In the genomic region with DNA sequence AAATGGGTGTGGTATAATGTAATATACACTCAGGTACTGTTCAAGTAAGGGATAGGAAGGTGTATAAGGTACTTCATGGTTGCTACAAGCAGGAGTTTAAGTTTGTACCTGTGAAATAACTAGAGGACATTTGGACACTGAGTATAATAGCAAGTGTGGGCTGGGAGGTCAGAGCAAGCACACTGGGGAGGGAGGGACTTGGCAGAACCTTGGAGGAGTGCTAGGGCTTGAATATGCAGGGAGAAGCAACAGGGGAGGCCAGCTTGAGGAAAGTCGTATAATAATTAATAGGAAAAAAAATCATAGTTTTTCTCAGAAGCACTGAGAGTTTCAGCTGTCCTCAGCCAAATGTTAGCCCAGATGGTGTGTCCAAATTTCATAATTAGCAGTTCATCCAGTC, we compare ENCODE assay signal across 17 mouse cellular contexts.
A peak's percentile ranks its signal among the peaks of the same experiment; 100 is the strongest.
DNase-seq lines count a peak whose midpoint lies in the region; ATAC-seq and TF ChIP-seq lines count a peak whose summit lies in the region.
"Had no signal": no experiment of that assay in that cellular context is flagged by ENCODE, and none has a peak within 500 bp of the region (broad histone marks: within the 10 kb centered on the region; RNA-seq: fewer than 3 reads in every experiment).

No protein-coding gene starts in this region.

- H3K36me3 ChIP-seq in hindbrain, embryonic 16.5 days (ENCODE audit: control insufficient read depth, insufficient read depth, low read length) = no peaks in the 10 kb centered on the region
- H3K36me3 ChIP-seq in hindbrain, embryonic 13.5 days = no peaks in the 10 kb centered on the region
- H3K36me3 ChIP-seq in forebrain, embryonic 13.5 days (ENCODE audit: poor library complexity, severe bottlenecking) = no peaks in the 10 kb centered on the region
- H3K36me3 ChIP-seq: neural tube, embryonic 12.5 days had no signal

- peak; percentile 58 for DNase-seq in brain, adult 2 months (ENCODE audit: low read depth, low spot score)
- peak; percentile 5 to 32 for DNase-seq in cerebellum, adult 2 months
- DNase-seq in kidney, postnatal 14 days = peak; percentile 53
- DNase-seq: adrenal gland, adult 2 months; gastrocnemius, adult 2 months; lung, postnatal 4 days; midbrain, embryonic 14.5 days; right cerebral cortex, postnatal 14 days had no signal

- peak; percentile 27; the same call in 1 of the 2 replicates for ATAC-seq in hindbrain, embryonic 16.5 days
- no peak for ATAC-seq in hindbrain, embryonic 13.5 days (ENCODE audit: low FRiP score)
- no peak for ATAC-seq in activated CD4-positive, CD25-positive, alpha-beta regulatory T cell, adult 4 months
- ATAC-seq in forebrain, embryonic 13.5 days = no peak
- ATAC-seq: forebrain, embryonic 14.5 days had no signal

- no peaks in the 10 kb centered on the region for H3K9me3 ChIP-seq in hindbrain, embryonic 16.5 days (ENCODE audit: control insufficient read depth, low read length)
- no peaks in the 10 kb centered on the region for H3K9me3 ChIP-seq in hindbrain, embryonic 13.5 days
- H3K9me3 ChIP-seq in forebrain, embryonic 13.5 days (replicated peaks) = no peaks in the 10 kb centered on the region
- H3K9me3 ChIP-seq: neural tube, embryonic 12.5 days had no signal

- no peaks in the 10 kb centered on the region for H3K4me1 ChIP-seq in hindbrain, embryonic 16.5 days (ENCODE audit: control insufficient read depth, insufficient read depth, low read depth, low read length)
- no peaks in the 10 kb centered on the region for H3K4me1 ChIP-seq in hindbrain, embryonic 13.5 days (replicated peaks)
- H3K4me1 ChIP-seq in cerebellum, adult 2 months (ENCODE audit: control insufficient read depth, insufficient read depth, low read length) = no peaks in the 10 kb centered on the region
- no peaks in the 10 kb centered on the region for H3K4me1 ChIP-seq in forebrain, embryonic 13.5 days
- H3K4me1 ChIP-seq: neural tube, embryonic 12.5 days had no signal

- no peak for TF ChIP-seq POLR2A in cerebellum, adult 2 months (IDR thresholded peaks at IDR 0.05; ENCODE audit: borderline replicate concordance, insufficient read depth, low read length)

- no peak overlapping the region for H3K27ac ChIP-seq in hindbrain, embryonic 16.5 days (ENCODE audit: low read depth, low read length)
- no peak overlapping the region for H3K27ac ChIP-seq in hindbrain, embryonic 13.5 days
- no peak overlapping the region for H3K27ac ChIP-seq in cerebellum, adult 2 months (ENCODE audit: insufficient read depth, low read length)
- no peak overlapping the region for H3K27ac ChIP-seq in forebrain, embryonic 13.5 days
- H3K27ac ChIP-seq: gastrocnemius, adult 2 months; kidney, postnatal 0 days; neural tube, embryonic 12.5 days; stomach, postnatal 0 days had no signal

- TF ChIP-seq CTCF in cerebellum, adult 2 months (IDR thresholded peaks at IDR 0.05; ENCODE audit: borderline replicate concordance, insufficient read depth, low read depth, low read length) = no peak

- H3K4me2 ChIP-seq in hindbrain, embryonic 16.5 days (ENCODE audit: low read length) = no peak overlapping the region
- no peak overlapping the region for H3K4me2 ChIP-seq in hindbrain, embryonic 13.5 days
- H3K4me2 ChIP-seq in forebrain, embryonic 13.5 days = no peak overlapping the region
- H3K4me2 ChIP-seq: heart, embryonic 11.5 days; neural tube, embryonic 12.5 days had no signal

- H3K4me3 ChIP-seq in hindbrain, embryonic 16.5 days (ENCODE audit: low read length) = no peak overlapping the region
- H3K4me3 ChIP-seq in hindbrain, embryonic 13.5 days = no peak overlapping the region
- no peak overlapping the region for H3K4me3 ChIP-seq in cerebellum, adult 2 months (replicated peaks; ENCODE audit: insufficient read depth, low read depth, low read length)
- H3K4me3 ChIP-seq in forebrain, embryonic 13.5 days = no peak overlapping the region
- H3K4me3 ChIP-seq: gastrocnemius, adult 2 months; neural tube, embryonic 12.5 days had no signal

- WGBS in hindbrain, embryonic 16.5 days = 33% methylated on average over 1 of the region's 1 CpGs
- WGBS in hindbrain, embryonic 13.5 days = 65% methylated on average over 1 of the region's 1 CpGs
- 0% methylated on average over 1 of the region's 1 CpGs for WGBS in cerebellum, adult 2 months
- WGBS in forebrain, embryonic 13.5 days = 88% methylated on average over 1 of the region's 1 CpGs

- H3K9ac ChIP-seq in hindbrain, embryonic 16.5 days (ENCODE audit: low read depth, low read length) = no peak overlapping the region
- no peak overlapping the region for H3K9ac ChIP-seq in hindbrain, embryonic 13.5 days
- no peak overlapping the region for H3K9ac ChIP-seq in forebrain, embryonic 13.5 days
- H3K9ac ChIP-seq: neural tube, embryonic 12.5 days had no signal

- H3K27me3 ChIP-seq in hindbrain, embryonic 16.5 days (replicated peaks; ENCODE audit: control insufficient read depth, insufficient read depth, low read length) = no peaks in the 10 kb centered on the region
- no peaks in the 10 kb centered on the region for H3K27me3 ChIP-seq in hindbrain, embryonic 13.5 days
- H3K27me3 ChIP-seq in cerebellum, adult 2 months (ENCODE audit: control insufficient read depth, insufficient read depth, low read length) = no peaks in the 10 kb centered on the region
- H3K27me3 ChIP-seq in forebrain, embryonic 13.5 days = no peaks in the 10 kb centered on the region
- H3K27me3 ChIP-seq: neural tube, embryonic 12.5 days had no signal
